Mouse (Mus musculus) erythroblast, embryonic 14.5 days (primary cell): ENCODE measurements around the gene Ern1.

Experiments used
- GATA1 ChIP-seq: IDR thresholded peaks from 2 replicates; pipeline ENCODE4 v1.6.1; 2012; ENCODE audit warnings: low read length, inconsistent platforms, mixed read lengths
- TAL1 ChIP-seq: IDR thresholded peaks from 3 replicates; pipeline ENCODE4 v1.6.1; 2012; ENCODE audit warnings: low read length, inconsistent platforms, mixed read lengths

- TF ChIP-seq GATA1: no peak
- TF ChIP-seq TAL1: no peak
These were observed 74.9 kb downstream of the Ern1 start for GRCm38 (mm10) chr11:106412641-106413360.
